Mouse (Mus musculus): ENCODE measurements around the gene Spag9. TPM values are rescaled to one million over a fixed set of nuclear protein-coding genes. Genes with fewer than 3 reads are reported as not detected.

Gene Spag9
- polyA plus RNA-seq, 1 experiment from 2014 or later = 107 TPM

DNA sequence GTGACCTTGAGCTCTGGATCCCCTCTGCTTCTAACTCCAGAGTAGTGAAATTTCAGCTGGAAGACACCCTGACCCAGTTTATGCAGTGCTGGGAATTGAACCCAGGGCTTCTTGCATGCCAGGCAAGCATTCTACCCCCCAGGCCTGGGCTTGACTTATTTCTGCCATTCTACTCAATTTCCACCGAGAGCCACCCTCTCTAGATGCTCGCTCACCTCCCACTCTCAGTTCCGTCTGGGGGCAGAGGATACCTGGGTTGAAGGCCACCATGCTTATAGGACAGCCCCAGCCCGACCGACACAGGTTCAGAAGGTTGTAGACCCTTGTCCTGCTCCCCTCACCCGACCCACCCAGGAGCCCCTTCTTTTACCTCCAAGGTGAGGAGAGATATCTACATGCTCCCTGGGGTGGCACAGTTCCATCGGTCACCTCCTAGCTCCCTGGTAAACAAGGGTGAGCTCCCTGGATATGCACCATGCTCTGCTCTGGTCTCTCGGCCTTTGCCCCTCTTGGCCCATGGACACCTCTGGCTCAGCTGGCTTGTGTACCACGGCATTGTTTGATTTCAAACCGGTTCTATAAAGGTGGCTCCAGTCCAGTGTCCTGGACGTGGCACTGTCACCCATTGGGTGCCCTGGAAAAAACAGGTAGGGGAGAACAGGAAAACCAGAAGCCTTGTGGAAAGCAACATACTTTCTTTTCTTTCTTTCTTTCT, 166.1 kb downstream of the Spag9 start:
- H3K36me3 ChIP-seq (ENCODE audit: control insufficient read depth, insufficient read depth, low read length) = no peaks in the 10 kb centered on the region
- ATAC-seq (ENCODE audit: low FRiP score) = no peak
- 88% methylated on average over 11 of the region's 11 CpGs for WGBS
- DNase-seq (ENCODE audit: low spot score, missing footprints) = no peak
- H3K9ac ChIP-seq (ENCODE audit: low read length) = 0 out of 2 replicates have a peak overlapping the region, but pooled peaks have one; percentile 69
- no peak overlapping the region for H3K4me3 ChIP-seq (ENCODE audit: low read depth, low read length)
- no peaks in the 10 kb centered on the region for H3K27me3 ChIP-seq (ENCODE audit: control insufficient read depth, insufficient read depth, low read length)
- peak overlapping the region; percentile 96 for H3K27ac ChIP-seq (ENCODE audit: low read depth, low read length)
- H3K4me1 ChIP-seq (ENCODE audit: control insufficient read depth, insufficient read depth, low read length) = peaks cover 37% of the 10 kb centered on the region
- H3K4me2 ChIP-seq = no peak overlapping the region
- H3K9me3 ChIP-seq (ENCODE audit: control insufficient read depth, low read length) = no peaks in the 10 kb centered on the region

GRCm38 (mm10) chr11:94163005-94163767, 167.3 kb downstream of the Spag9 start:
- no peak for DNase-seq (ENCODE audit: low spot score, missing footprints)
- H3K4me1 ChIP-seq (ENCODE audit: control insufficient read depth, insufficient read depth, low read length) = peaks cover 37% of the 10 kb centered on the region

GRCm38 (mm10) chr11:94165745-94166144, 169.9 kb downstream of the Spag9 start:
- no peak overlapping the region for H3K4me3 ChIP-seq (ENCODE audit: low read depth, low read length)
- H3K27ac ChIP-seq (ENCODE audit: low read depth, low read length) = no peak overlapping the region
- H3K9ac ChIP-seq (ENCODE audit: low read length) = no peak overlapping the region
- H3K9me3 ChIP-seq (ENCODE audit: control insufficient read depth, low read length) = no peaks in the 10 kb centered on the region
- no peaks in the 10 kb centered on the region for H3K27me3 ChIP-seq (ENCODE audit: control insufficient read depth, insufficient read depth, low read length)
- H3K4me2 ChIP-seq = no peak overlapping the region
- no peak for DNase-seq (ENCODE audit: low spot score, missing footprints)
- peaks cover 17% of the 10 kb centered on the region for H3K4me1 ChIP-seq (ENCODE audit: control insufficient read depth, insufficient read depth, low read length)
- H3K36me3 ChIP-seq (ENCODE audit: control insufficient read depth, insufficient read depth, low read length) = no peaks in the 10 kb centered on the region
- no peak for ATAC-seq (ENCODE audit: low FRiP score)
- WGBS = 79% methylated on average over 4 of the region's 4 CpGs

More at GRCm38 (mm10) chr11:94163005-94163767, 167.3 kb downstream of the Spag9 start:
- Histone ChIP-seq H3K27me3 (ENCODE audit: control insufficient read depth, insufficient read depth, low read length) (no peaks in the 10 kb centered on the region), H3K36me3 (ENCODE audit: control insufficient read depth, insufficient read depth, low read length) (no peaks in the 10 kb centered on the region), H3K4me2 (no peak overlapping the region), H3K9ac (ENCODE audit: low read length) (no peak overlapping the region), H3K27ac (ENCODE audit: low read depth, low read length) (no peak overlapping the region), H3K9me3 (ENCODE audit: control insufficient read depth, low read length) (no peaks in the 10 kb centered on the region), H3K4me3 (ENCODE audit: low read depth, low read length) (no peak overlapping the region)
- 75% methylated on average over 9 of the region's 9 CpGs for WGBS
- no peak for ATAC-seq (ENCODE audit: low FRiP score)

DNA sequence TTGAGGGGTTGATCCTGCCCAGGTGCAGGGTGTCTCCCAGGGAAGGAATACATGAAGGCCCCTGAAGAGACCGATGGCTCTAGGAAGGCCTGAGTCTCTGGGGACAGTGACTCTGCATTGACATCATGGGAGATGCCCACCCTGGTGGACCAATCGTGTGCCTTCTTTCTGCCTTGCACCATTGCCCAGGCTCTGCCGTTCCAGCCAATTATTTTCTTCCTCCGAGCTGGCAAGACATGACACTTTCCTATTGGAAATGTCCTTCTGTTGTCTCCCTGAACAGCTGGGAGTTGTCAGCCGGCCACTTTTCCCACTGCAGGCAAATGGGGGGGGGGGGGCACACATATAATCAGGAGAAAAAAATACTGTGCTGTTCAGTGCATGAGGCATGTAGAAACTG, 172.3 kb downstream of the Spag9 start:
- Histone ChIP-seq H3K27me3 (ENCODE audit: control insufficient read depth, insufficient read depth, low read length) (no peaks in the 10 kb centered on the region), H3K36me3 (ENCODE audit: control insufficient read depth, insufficient read depth, low read length) (no peaks in the 10 kb centered on the region), H3K27ac (ENCODE audit: low read depth, low read length) (no peak overlapping the region), H3K4me1 (ENCODE audit: control insufficient read depth, insufficient read depth, low read length) (peaks cover 4% of the 10 kb centered on the region), H3K9ac (ENCODE audit: low read length) (no peak overlapping the region), H3K9me3 (ENCODE audit: control insufficient read depth, low read length) (no peaks in the 10 kb centered on the region), H3K4me2 (no peak overlapping the region), H3K4me3 (ENCODE audit: low read depth, low read length) (no peak overlapping the region)
- no peak for ATAC-seq (ENCODE audit: low FRiP score)
- 79% methylated on average over 5 of the region's 5 CpGs for WGBS
- DNase-seq (ENCODE audit: low spot score, missing footprints) = no peak

DNA sequence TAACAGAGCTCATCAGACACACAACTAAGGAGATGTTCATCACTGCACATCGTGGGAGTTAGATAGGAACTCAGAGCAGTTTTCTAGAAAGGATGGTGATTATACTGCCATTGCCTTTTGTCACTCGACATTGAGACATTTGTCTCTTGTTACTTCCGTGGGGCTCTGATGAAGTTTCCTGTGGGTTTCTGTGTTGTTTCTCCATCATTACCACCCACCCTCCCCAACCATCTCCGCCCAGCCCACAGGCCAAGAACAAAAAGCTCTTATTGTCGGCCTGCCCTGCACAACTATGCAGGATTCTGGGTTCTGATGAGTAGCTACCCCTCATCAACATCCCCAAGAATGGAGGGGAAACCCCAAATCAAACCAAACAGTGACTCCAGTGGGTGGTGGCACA, 173.7 kb downstream of the Spag9 start:
- Histone ChIP-seq H3K4me3 (ENCODE audit: low read depth, low read length) (no peak overlapping the region), H3K36me3 (ENCODE audit: control insufficient read depth, insufficient read depth, low read length) (no peaks in the 10 kb centered on the region), H3K27ac (ENCODE audit: low read depth, low read length) (no peak overlapping the region), H3K9me3 (ENCODE audit: control insufficient read depth, low read length) (no peaks in the 10 kb centered on the region), H3K27me3 (ENCODE audit: control insufficient read depth, insufficient read depth, low read length) (no peaks in the 10 kb centered on the region), H3K9ac (ENCODE audit: low read length) (no peak overlapping the region), H3K4me1 (ENCODE audit: control insufficient read depth, insufficient read depth, low read length) (no peaks in the 10 kb centered on the region), H3K4me2 (no peak overlapping the region)
- ATAC-seq (ENCODE audit: low FRiP score) (no peak), DNase-seq (ENCODE audit: low spot score, missing footprints) (no peak)
- WGBS = 88% methylated on average over 5 of the region's 5 CpGs

DNA sequence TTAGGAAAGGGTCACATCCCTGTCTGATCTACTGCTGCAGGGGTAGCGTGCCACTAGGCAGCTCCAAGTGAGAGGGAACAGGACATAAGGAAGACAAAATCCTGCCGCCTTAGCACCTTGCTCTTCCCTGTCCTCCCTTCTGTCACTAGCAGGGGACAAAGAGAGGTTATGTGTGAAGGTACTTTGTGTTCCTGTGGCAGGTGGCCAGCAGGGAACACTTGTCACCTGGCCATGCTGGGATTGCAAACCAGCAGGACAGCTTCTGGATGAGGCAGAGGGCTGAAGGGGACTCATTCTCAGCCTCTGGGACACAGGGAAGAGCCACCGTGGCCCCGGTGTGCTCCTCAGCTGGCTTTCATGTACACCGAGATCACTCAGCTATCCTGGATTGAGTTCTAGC, 175.8 kb downstream of the Spag9 start:
- Histone ChIP-seq H3K4me1 (ENCODE audit: control insufficient read depth, insufficient read depth, low read length) (0 out of 2 replicates have a peak, but pooled peaks cover 2% of the 10 kb centered on the region), H3K4me2 (no peak overlapping the region), H3K27ac (ENCODE audit: low read depth, low read length) (no peak overlapping the region), H3K27me3 (ENCODE audit: control insufficient read depth, insufficient read depth, low read length) (no peaks in the 10 kb centered on the region), H3K4me3 (ENCODE audit: low read depth, low read length) (no peak overlapping the region), H3K36me3 (ENCODE audit: control insufficient read depth, insufficient read depth, low read length) (no peaks in the 10 kb centered on the region), H3K9me3 (ENCODE audit: control insufficient read depth, low read length) (no peaks in the 10 kb centered on the region), H3K9ac (ENCODE audit: low read length) (no peak overlapping the region)
- ATAC-seq (ENCODE audit: low FRiP score) = no peak
- DNase-seq (ENCODE audit: low spot score, missing footprints) = no peak
- 88% methylated on average over 5 of the region's 5 CpGs for WGBS

GRCm38 (mm10) chr11:94172186-94172585, 176.3 kb downstream of the Spag9 start:
- Histone ChIP-seq H3K4me3 (ENCODE audit: low read depth, low read length) (no peak overlapping the region), H3K27me3 (ENCODE audit: control insufficient read depth, insufficient read depth, low read length) (no peaks in the 10 kb centered on the region), H3K27ac (ENCODE audit: low read depth, low read length) (no peak overlapping the region), H3K36me3 (ENCODE audit: control insufficient read depth, insufficient read depth, low read length) (no peaks in the 10 kb centered on the region), H3K9me3 (ENCODE audit: control insufficient read depth, low read length) (no peaks in the 10 kb centered on the region), H3K4me1 (ENCODE audit: control insufficient read depth, insufficient read depth, low read length) (0 out of 2 replicates have a peak, but pooled peaks cover 2% of the 10 kb centered on the region), H3K4me2 (no peak overlapping the region), H3K9ac (ENCODE audit: low read length) (no peak overlapping the region)
- ATAC-seq (ENCODE audit: low FRiP score) (no peak), DNase-seq (ENCODE audit: low spot score, missing footprints) (no peak)
- 86% methylated on average over 9 of the region's 9 CpGs for WGBS

GRCm38 (mm10) chr11:94173726-94174146, 177.8 kb downstream of the Spag9 start:
- 0 out of 2 replicates have a peak, but pooled peaks cover 2% of the 10 kb centered on the region for H3K4me1 ChIP-seq (ENCODE audit: control insufficient read depth, insufficient read depth, low read length)

DNA sequence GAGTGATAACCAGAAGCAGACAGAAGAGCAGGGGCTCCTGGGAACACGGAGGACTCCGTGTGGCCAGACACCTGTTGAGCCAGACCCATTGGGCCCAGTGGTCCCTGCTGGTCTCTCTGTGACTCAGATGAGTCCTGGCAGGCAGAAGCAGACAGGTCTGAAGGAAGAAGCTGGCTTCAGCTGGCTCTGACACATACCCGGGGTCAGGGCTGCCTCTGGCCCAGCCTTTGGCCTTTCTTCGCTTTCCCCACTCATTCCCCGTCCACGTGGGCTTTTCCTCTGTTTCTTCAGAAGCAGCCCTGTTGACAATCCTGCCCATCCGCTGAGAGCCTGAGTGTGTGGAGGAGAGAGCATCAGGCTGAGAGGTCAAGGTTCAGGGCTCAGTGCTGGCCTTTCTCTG, 179.4 kb downstream of the Spag9 start:
- Histone ChIP-seq H3K4me3 (ENCODE audit: low read depth, low read length) (no peak overlapping the region), H3K27ac (ENCODE audit: low read depth, low read length) (no peak overlapping the region), H3K27me3 (ENCODE audit: control insufficient read depth, insufficient read depth, low read length) (no peaks in the 10 kb centered on the region), H3K36me3 (ENCODE audit: control insufficient read depth, insufficient read depth, low read length) (no peaks in the 10 kb centered on the region), H3K4me2 (no peak overlapping the region), H3K9me3 (ENCODE audit: control insufficient read depth, low read length) (no peaks in the 10 kb centered on the region), H3K4me1 (ENCODE audit: control insufficient read depth, insufficient read depth, low read length) (0 out of 2 replicates have a peak, but pooled peaks cover 2% of the 10 kb centered on the region), H3K9ac (ENCODE audit: low read length) (no peak overlapping the region)
- no peak for DNase-seq (ENCODE audit: low spot score, missing footprints)
- 60% methylated on average over 7 of the region's 7 CpGs for WGBS
- ATAC-seq (ENCODE audit: low FRiP score) = no peak

More at GRCm38 (mm10) chr11:94173726-94174146, 177.8 kb downstream of the Spag9 start:
- Histone ChIP-seq H3K27me3 (ENCODE audit: control insufficient read depth, insufficient read depth, low read length) (no peaks in the 10 kb centered on the region), H3K9ac (ENCODE audit: low read length) (no peak overlapping the region), H3K4me3 (ENCODE audit: low read depth, low read length) (no peak overlapping the region), H3K9me3 (ENCODE audit: control insufficient read depth, low read length) (no peaks in the 10 kb centered on the region), H3K36me3 (ENCODE audit: control insufficient read depth, insufficient read depth, low read length) (no peaks in the 10 kb centered on the region), H3K27ac (ENCODE audit: low read depth, low read length) (no peak overlapping the region), H3K4me2 (no peak overlapping the region)
- 61% methylated on average over 4 of the region's 4 CpGs for WGBS
- ATAC-seq (ENCODE audit: low FRiP score) (no peak), DNase-seq (ENCODE audit: low spot score, missing footprints) (no peak)
